9 mouse cellular contexts compared by ENCODE assay signal in the genomic region with DNA sequence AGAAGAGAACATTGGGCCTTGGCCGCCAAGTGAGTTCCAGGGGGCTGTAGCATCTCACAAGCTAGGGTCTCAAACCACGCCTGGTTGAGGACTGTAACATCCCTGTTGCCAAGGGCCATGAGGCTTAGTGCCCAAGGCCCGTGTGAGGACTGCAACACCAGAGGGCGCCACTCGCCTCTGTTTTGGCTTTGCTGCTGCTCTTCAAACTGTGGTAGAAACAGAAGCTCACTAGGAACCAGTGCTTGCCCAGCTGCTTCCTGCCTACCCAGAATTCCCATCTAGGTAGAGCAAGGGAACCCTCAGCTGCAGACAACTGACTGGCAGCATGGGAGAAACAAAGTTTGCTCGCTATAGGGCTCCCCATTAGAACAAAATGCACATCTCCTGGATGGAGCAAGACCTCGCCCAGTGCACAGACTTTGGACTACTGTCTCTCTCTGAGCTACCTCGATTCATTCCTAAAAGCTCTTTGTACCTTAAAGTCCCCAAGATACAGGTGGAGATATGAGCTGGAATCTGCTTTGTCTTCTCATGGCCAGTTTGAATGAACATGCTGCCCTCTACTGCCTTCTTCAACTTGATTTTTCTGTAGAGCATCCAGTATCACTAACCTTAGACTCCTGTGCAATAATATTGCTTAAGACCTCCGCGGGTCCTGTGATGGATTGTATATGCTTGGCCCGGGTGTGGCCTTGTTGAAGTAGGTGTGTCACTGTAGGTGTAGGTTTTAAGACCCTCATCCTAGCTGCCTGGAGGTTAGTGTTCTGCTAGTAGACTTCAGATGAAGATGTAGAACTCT. TPM values are rescaled to one million over a fixed set of nuclear protein-coding genes. Genes with fewer than 3 reads are reported as not detected.
DNase-seq lines count a peak whose midpoint lies in the region; ATAC-seq lines count a peak whose summit lies in the region.
"Had no signal": no experiment of that assay in that cellular context is flagged by ENCODE, and none has a peak within 500 bp of the region (broad histone marks: within the 10 kb centered on the region; RNA-seq: fewer than 3 reads in every experiment).

No protein-coding gene starts in this region.

- H3K27me3 ChIP-seq in heart, embryonic 10.5 days (ENCODE audit: insufficient read depth, poor library complexity, severe bottlenecking), result no peaks in the 10 kb centered on the region
- H3K27me3 ChIP-seq: embryonic facial prominence, embryonic 12.5 days had no signal

- ATAC-seq in granulocyte monocyte progenitor cell, adult 5-6 weeks (replicated peaks; ENCODE audit: poor library complexity, severe bottlenecking), result peak; percentile 90

- intact Hi-C loops in left cerebral cortex, postnatal 14 days (cut with DNase I), result loop anchor here (5.0 kb wide), 1 partner anchor 158 kb away; no protein-coding TSS in a partner anchor

- H3K27ac ChIP-seq in heart, embryonic 10.5 days, result no peak overlapping the region
- H3K27ac ChIP-seq: embryonic facial prominence, embryonic 12.5 days had no signal

- 69% methylated on average over 11 of the region's 11 CpGs for WGBS in heart, embryonic 10.5 days

- no peaks in the 10 kb centered on the region for H3K9me3 ChIP-seq in heart, embryonic 10.5 days
- H3K9me3 ChIP-seq: embryonic facial prominence, embryonic 12.5 days had no signal

- H3K4me3 ChIP-seq in heart, embryonic 10.5 days, result no peak overlapping the region
- H3K4me3 ChIP-seq: embryonic facial prominence, embryonic 12.5 days had no signal

- no peaks in the 10 kb centered on the region for H3K36me3 ChIP-seq in heart, embryonic 10.5 days
- H3K36me3 ChIP-seq: embryonic facial prominence, embryonic 12.5 days had no signal

- peak; percentile 19 for DNase-seq in heart, adult 8-10 months (ENCODE audit: low spot score)
- no peak for DNase-seq in heart, embryonic 10.5 days (ENCODE audit: low spot score)
- DNase-seq in ES-CJ7 (ENCODE audit: low read depth, low spot score), result peak; percentile 91
- DNase-seq in c-Kit-negative CD71-positive TER-119-positive erythroid progenitor cells, embryonic 14.5 days (ENCODE audit: low read depth, low spot score), result peak; percentile 21
- peak; percentile 34 for DNase-seq in left cerebral cortex, postnatal 14 days (ENCODE audit: low spot score in 2 of 2)
- DNase-seq in natural killer cell, adult 2 months (ENCODE audit: low spot score in 2 of 2), result peak; percentile 30 to 50
- peak; percentile 35 to 76 for DNase-seq in thymus, postnatal 10 days (ENCODE audit: low spot score in 2 of 2)

- H3K4me1 ChIP-seq in heart, embryonic 10.5 days, result peaks cover 12% of the 10 kb centered on the region
- H3K4me1 ChIP-seq: embryonic facial prominence, embryonic 12.5 days had no signal

RNA-seq across cellular contexts. Expression of gene Enpp3, which starts 52.7 kb away (rescaled TPM):
- 1 to 10 TPM; 1.6 to 3.5 (median 2.8) TPM for total RNA-seq in heart, adult 8-10 months (2022)
- 1.5 and 2.1 TPM in 2 replicates for polyA plus RNA-seq in heart, embryonic 10.5 days (2016; fragmentation: Nextera tagmentation; extraction: Ambion mirVana)
- not detected in 2 replicates for total RNA-seq in granulocyte monocyte progenitor cell, adult 5-6 weeks (2014; fragmentation: Nextera tagmentation)
- total RNA-seq in granulocyte monocyte progenitor cell, adult 5-6 weeks (2017), result not detected in 2 replicates
- under 1 TPM; 0.63 to 0.94 TPM for total RNA-seq in left cerebral cortex, postnatal 14 days (2021)
